Mouse (Mus musculus) frontal cortex, postnatal 14 days (tissue): ENCODE data around the gene Map3k11.

Experiments
- DNase-seq, 2 experiments: peaks; one replicate each; pipeline ENCODE4 v3.0.0; 2022; ENCODE audit warnings: low spot score in 2 of 2

The Map3k11 gene

GRCm38 (mm10) chr19:5731264-5731978 is 42.9 kb downstream of the Map3k11 start:
- peak; percentile 87 to 90 for DNase-seq

- DNase-seq = no peak
Measured at GRCm38 (mm10) chr19:5734325-5734724, 45.8 kb downstream of the Map3k11 start.

- DNase-seq = no peak
Measured at GRCm38 (mm10) chr19:5739446-5739845, 50.9 kb downstream of the Map3k11 start.

- no peak for DNase-seq
Measured at GRCm38 (mm10) chr19:5740320-5741317, 52.1 kb downstream of the Map3k11 start, which contains the start of gene Ltbp3. Ltbp3 (plus strand) TSS chr19:5740904.

- DNase-seq = peak; percentile 69 to 71
Measured at GRCm38 (mm10) chr19:5741641-5742240, 53.2 kb downstream of the Map3k11 start.

GRCm38 (mm10) chr19:5742241-5742641 is 53.7 kb downstream of the Map3k11 start:
- DNase-seq = no peak

- DNase-seq = no peak
Measured at GRCm38 (mm10) chr19:5743576-5743975, 55.0 kb downstream of the Map3k11 start.

- no peak for DNase-seq
Measured at GRCm38 (mm10) chr19:5745756-5746710, 57.5 kb downstream of the Map3k11 start.

GRCm38 (mm10) chr19:5746907-5747363 is 58.4 kb downstream of the Map3k11 start:
- no peak for DNase-seq

GRCm38 (mm10) chr19:5749476-5749875 is 60.9 kb downstream of the Map3k11 start:
- DNase-seq = no peak

- DNase-seq = no peak
Measured at GRCm38 (mm10) chr19:5750951-5751350, 62.4 kb downstream of the Map3k11 start.

- no peak for DNase-seq
Measured at GRCm38 (mm10) chr19:5751742-5752141, 63.2 kb downstream of the Map3k11 start.
